Mouse (Mus musculus) CH12.LX (cell line): Measurements from ENCODE around the gene Gm30302.

ENCODE experiments used
- CTCF ChIP-seq, 2 experiments: IDR thresholded peaks in 1 of 2; conservative IDR thresholded peaks in 1 of 2; 2 replicates each; pipeline ENCODE4 v1.5.1; 2011 to 2012; ENCODE audit warnings: low read depth in 2 of 2, low read length in 2 of 2, improper control_type of control experiment in 1 of 2, inconsistent platforms in 1 of 2, mild to moderate bottlenecking in 1 of 2, moderate library complexity in 1 of 2
- HCFC1 ChIP-seq: IDR thresholded peaks from 2 replicates; pipeline ENCODE4 v1.6.1; 2012; ENCODE audit warnings: low read depth, mild to moderate bottlenecking, inconsistent platforms, low read length, improper control_type of control experiment
- JUND ChIP-seq: conservative IDR thresholded peaks from 2 replicates; pipeline ENCODE4 v1.6.1; 2011; ENCODE audit warnings: low read depth, low read length, improper control_type of control experiment
- MAFK ChIP-seq: IDR thresholded peaks from 2 replicates; pipeline ENCODE4 v1.6.1; 2011; ENCODE audit warnings: low read length, improper control_type of control experiment; ENCODE audit not compliant: insufficient replicate concordance
- SMC3 ChIP-seq: IDR thresholded peaks from 2 replicates; pipeline ENCODE4 v1.6.1; 2011; ENCODE audit warnings: low read depth, low read length, improper control_type of control experiment
- USF1 ChIP-seq: IDR thresholded peaks from 2 replicates; pipeline ENCODE4 v1.6.1; 2014; ENCODE audit warnings: low read depth, mild to moderate bottlenecking, inconsistent platforms, low read length, improper control_type of control experiment
- USF2 ChIP-seq: conservative IDR thresholded peaks from 2 replicates; pipeline ENCODE4 v1.6.1; 2011; ENCODE audit warnings: low read depth, low read length, improper control_type of control experiment
- ZC3H11A ChIP-seq: IDR thresholded peaks from 2 replicates; pipeline ENCODE4 v1.6.1; 2012; ENCODE audit warnings: low read depth, mild to moderate bottlenecking, inconsistent platforms, low read length, improper control_type of control experiment

DNA sequence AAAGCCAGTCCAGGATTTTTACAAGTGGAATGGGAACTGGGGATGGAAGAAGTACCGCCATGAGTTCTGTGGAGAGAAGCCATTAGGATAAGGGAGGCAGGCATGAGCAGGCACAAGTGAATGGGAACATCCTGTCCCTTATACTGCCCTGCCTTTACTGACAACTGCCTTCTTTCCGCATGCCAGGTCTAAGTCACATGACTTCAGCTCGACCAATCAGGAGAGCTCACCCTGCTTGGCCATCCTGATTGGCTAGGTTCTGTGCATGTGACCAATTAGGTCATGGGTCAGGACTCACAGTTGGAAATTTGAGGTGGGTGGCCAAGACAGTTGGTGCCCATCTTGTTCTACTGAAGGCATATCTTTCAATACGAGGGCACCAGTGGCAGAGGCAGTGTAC is 15.6 kb upstream of the Gm30302 start:
- TF ChIP-seq JUND (no peak), SMC3 (no peak), USF1 (peak; percentile 33), CTCF (conservative IDR thresholded peaks at IDR 0.05 in 1 of 2, IDR thresholded peaks at IDR 0.05 in 1 of 2; ENCODE audit: low read depth in 2 of 2, low read length in 2 of 2) (no peak), MAFK (no peak), HCFC1 (no peak), USF2 (peak; percentile 45), ZC3H11A (no peak)
